Mouse (Mus musculus): ENCODE measurements around the gene Lss.

Gene Lss

DNA sequence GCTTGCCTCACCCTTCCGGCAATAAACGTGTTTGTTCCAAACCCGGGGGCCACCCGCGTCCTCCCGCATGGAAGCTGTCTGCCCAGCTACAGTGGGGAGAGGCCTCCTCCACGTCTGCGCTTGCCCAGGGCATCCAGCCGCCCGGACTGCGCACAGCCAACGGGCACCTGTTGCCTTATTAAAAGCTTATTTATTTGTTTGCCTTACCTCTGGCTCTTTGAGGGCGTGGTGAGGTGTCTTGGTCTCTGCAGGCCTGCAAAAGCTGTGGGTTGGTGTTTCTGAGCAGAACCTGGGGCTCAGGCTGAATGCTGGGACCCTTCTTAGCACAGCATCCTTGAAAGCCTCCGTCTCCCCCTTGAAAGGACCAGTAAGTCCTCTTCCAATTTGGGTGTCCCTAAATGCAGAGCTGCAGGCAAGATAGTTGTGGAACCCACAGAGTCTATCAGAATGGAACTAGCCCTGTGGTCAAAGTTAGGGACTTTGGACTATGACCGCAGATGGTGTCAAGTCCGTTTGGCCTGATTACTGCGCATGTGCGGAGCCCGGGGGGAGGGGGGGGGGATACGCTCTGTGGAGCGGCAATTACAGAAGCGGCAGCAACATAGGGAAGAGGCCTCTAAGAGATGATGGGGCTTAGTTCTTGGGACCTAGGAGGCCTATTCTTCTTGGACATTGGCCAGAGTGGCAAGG, 38.8 kb downstream of the Lss start:
- no peak for DNase-seq

DNA sequence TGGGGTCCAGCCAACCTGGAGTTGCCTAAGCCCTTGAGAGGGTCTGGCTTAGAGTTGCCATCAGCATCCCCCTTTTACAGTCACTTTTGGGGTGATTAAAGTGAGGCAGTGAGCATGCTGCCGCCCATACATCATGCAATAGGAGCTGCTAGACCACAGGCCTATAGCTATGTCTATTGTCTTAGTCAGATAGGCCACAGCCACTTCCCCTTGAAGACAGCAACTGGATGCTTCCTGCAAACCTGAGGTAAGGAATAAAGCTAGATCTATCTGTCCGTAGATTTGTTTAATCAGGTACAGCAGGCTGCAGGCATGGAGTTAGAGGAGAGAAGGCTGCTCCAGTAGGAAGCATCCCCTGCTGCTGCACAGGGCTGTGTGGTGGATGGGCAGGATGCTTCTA, 39.7 kb downstream of the Lss start:
- DNase-seq: no peak

DNA sequence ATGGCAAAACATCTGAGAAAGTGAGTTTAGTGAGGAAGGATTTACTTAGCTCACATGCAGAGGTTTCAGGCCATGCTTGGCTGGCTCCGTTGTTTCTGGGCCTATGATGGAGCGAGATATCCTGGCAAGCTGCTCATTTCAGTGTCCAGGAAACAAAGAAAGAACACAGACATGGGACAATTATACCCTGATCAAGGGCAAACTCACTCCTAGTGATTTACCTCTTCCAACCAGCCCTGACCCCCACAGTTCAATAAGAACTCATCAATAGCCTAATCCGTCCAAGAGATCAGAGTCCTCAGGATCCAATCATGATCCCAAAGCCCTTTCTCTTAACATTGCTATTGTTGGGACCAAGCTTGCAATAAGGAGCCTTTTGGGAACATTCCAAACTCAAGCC, 40.8 kb downstream of the Lss start:
- DNase-seq: no peak

DNA sequence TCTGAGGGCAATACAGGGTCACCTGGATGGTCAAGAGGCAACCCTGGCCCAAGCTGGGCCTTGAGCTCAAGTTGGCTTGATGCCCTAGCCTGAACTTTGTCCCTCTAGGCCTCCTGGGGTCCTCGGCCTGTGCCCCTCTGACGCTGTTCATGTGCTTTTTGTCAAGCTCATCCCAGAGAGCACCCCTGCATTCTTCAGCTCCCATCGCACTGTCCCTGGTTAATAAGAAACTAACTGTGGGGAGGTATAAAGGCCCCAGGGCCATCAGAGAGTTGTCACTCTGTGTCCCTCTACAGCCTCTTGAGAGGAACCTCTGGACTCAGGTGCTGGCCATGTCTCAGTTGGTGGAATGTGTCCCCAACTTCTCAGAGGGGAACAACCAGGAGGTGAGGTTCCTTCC, 44.0 kb downstream of the Lss start, which contains the start of gene Ftcd:
TSS of gene Ftcd (plus strand) at position 275 of the 400 bp plus-strand sequence.
- no peak for DNase-seq

GRCm38 (mm10) chr10:76576920-76577319, 45.5 kb downstream of the Lss start:
- DNase-seq: no peak

DNA sequence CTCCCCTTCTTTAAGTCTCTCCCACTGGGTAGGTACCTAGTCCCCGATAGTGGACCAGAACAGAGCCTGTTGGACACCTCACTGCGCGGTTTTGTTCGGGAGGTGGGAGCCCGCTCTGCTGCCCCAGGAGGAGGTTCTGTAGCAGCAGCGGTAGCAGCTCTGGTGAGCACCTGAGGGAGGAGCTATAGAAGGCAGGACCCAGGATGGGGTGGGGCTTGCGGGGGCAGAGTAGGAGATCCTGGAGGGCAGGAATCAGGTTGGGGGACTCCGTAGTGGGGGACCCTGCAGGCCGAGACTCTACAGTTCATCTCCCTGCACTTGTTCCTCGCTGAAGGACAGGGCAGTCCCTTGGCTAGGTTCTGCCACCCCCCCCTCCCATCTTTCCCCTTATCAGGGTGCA, 52.8 kb downstream of the Lss start:
- DNase-seq: no peak

DNA sequence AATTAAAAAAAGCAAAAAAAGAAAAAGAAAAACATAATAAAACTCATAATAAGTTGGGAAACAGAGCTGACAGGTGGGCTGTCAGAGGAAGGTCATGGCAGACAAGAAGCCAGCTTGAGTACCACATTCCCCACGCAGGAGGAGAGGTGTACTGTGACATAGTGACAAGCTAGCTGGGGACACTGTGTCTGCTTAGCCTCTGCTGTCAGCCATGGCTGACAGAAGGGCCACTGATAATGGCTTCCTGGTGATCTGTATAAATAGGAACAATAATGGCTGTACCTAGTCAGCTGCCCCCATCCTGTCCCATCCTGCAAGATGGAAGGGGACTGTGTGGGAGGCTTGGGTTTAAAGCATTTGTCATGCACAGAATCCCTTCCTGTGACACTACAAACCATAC, 54.8 kb downstream of the Lss start:
- no peak for DNase-seq

- DNase-seq: no peak
These were observed 58.8 kb downstream of the Lss start for GRCm38 (mm10) chr10:76590197-76590596.

GRCm38 (mm10) chr10:76596338-76596737, 65.0 kb downstream of the Lss start:
- DNase-seq: no peak

GRCm38 (mm10) chr10:76602690-76603089, 71.3 kb downstream of the Lss start:
- no peak for DNase-seq
